Mouse (Mus musculus) cerebellum, adult 11-12 months (tissue): ENCODE results near the gene Ralgapa2.

ENCODE experiments used
- DNase-seq: peaks from one replicate; pipeline ENCODE4 v3.0.0; 2022

Ralgapa2 gene

GRCm38 (mm10) chr2:146293538-146293937 is 218.6 kb downstream of the Ralgapa2 start:
- DNase-seq: no peak

GRCm38 (mm10) chr2:146290871-146291637 is 221.1 kb downstream of the Ralgapa2 start:
- DNase-seq: no peak

- DNase-seq: no peak
Measured at GRCm38 (mm10) chr2:146290366-146290765, 221.8 kb downstream of the Ralgapa2 start.

- DNase-seq: no peak
Measured at GRCm38 (mm10) chr2:146289394-146289793, 222.8 kb downstream of the Ralgapa2 start.

GRCm38 (mm10) chr2:146288326-146288725 is 223.8 kb downstream of the Ralgapa2 start:
- DNase-seq: no peak

GRCm38 (mm10) chr2:146287531-146287930 is 224.6 kb downstream of the Ralgapa2 start:
- no peak for DNase-seq

- DNase-seq: no peak
Measured at GRCm38 (mm10) chr2:146281346-146281745, 230.8 kb downstream of the Ralgapa2 start.

- DNase-seq: no peak
Measured at GRCm38 (mm10) chr2:146280921-146281274, 231.2 kb downstream of the Ralgapa2 start.

GRCm38 (mm10) chr2:146280221-146280920 is 231.8 kb downstream of the Ralgapa2 start:
- DNase-seq: no peak

- DNase-seq: peak; percentile 56
Measured at GRCm38 (mm10) chr2:146279430-146280220, 232.5 kb downstream of the Ralgapa2 start.

GRCm38 (mm10) chr2:146278381-146278780 is 233.8 kb downstream of the Ralgapa2 start:
- no peak for DNase-seq

GRCm38 (mm10) chr2:146266539-146266938 is 245.6 kb downstream of the Ralgapa2 start:
- no peak for DNase-seq

GRCm38 (mm10) chr2:146265045-146265444 is 247.1 kb downstream of the Ralgapa2 start:
- DNase-seq: no peak

- DNase-seq: no peak
Measured at GRCm38 (mm10) chr2:146262966-146263365, 249.2 kb downstream of the Ralgapa2 start.

GRCm38 (mm10) chr2:146262215-146262614 is 249.9 kb downstream of the Ralgapa2 start:
- DNase-seq: no peak

- no peak for DNase-seq
Measured at GRCm38 (mm10) chr2:146261146-146261545, 251.0 kb downstream of the Ralgapa2 start.

- DNase-seq: no peak
Measured at GRCm38 (mm10) chr2:146259787-146260560, 252.2 kb downstream of the Ralgapa2 start.

GRCm38 (mm10) chr2:146258736-146259469 is 253.2 kb downstream of the Ralgapa2 start:
- no peak for DNase-seq

- DNase-seq: no peak
Measured at GRCm38 (mm10) chr2:146257609-146258008, 254.5 kb downstream of the Ralgapa2 start.

GRCm38 (mm10) chr2:146257037-146257436 is 255.1 kb downstream of the Ralgapa2 start:
- DNase-seq: no peak

- no peak for DNase-seq
Measured at GRCm38 (mm10) chr2:146256321-146256875, 255.7 kb downstream of the Ralgapa2 start.

GRCm38 (mm10) chr2:146255636-146256035 is 256.5 kb downstream of the Ralgapa2 start:
- no peak for DNase-seq
